9 mouse cellular contexts compared by ENCODE assay signal in the genomic region with DNA sequence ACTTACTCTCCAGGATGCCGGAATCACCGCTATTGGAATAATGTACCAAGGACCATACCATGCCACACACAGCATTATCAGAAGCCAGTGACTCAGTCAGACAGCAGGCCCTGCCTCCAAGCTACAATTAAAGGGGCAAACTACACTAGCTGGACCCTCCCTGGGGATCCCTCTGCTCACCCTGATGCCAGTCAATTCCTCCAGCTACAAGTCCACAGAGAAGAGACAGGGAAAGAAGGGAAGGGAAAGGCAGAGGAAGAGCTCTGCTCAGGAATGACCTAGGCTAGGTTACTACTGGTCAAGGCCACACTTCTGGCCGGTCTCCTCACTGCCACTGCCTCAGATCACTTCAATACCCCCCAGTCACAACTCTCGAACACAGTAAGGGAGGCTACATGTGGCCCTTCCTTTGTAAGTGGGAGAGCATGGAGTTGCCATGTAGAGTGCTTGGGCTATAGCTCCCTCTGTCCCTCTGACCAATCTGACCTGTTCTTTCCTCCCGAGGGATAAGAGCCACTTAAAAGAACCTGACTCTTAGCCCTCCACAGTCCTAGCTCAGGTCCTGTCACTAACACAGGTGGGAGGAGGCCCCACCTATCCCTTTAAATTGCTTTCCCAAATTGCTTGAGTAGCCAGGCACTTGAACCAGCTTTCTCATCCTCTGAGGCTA. TPM values are rescaled to one million over a fixed set of nuclear protein-coding genes. Genes with fewer than 3 reads are reported as not detected.
A peak's percentile ranks its signal among the peaks of the same experiment; 100 is the strongest.
DNase-seq lines count a peak whose midpoint lies in the region; ATAC-seq and TF ChIP-seq lines count a peak whose summit lies in the region.
"Had no signal": no experiment of that assay in that cellular context is flagged by ENCODE, and none has a peak within 500 bp of the region (broad histone marks: within the 10 kb centered on the region; RNA-seq: fewer than 3 reads in every experiment).

No protein-coding gene starts in this region.

- no peak overlapping the region for H3K4me3 ChIP-seq in kidney, postnatal 0 days (replicated peaks; ENCODE audit: low read depth, low read length)
- H3K4me3 ChIP-seq in kidney, adult 2 months (ENCODE audit: insufficient read depth, low read depth, low read length), result no peak overlapping the region
- H3K4me3 ChIP-seq in embryonic facial prominence, embryonic 14.5 days (ENCODE audit: low read depth, low read length), result no peak overlapping the region
- peak overlapping the region; percentile 74 for H3K4me3 ChIP-seq in hindbrain, embryonic 13.5 days
- H3K4me3 ChIP-seq in midbrain, embryonic 16.5 days (ENCODE audit: low read depth, low read length), result peak overlapping the region; percentile 0; the same call in 1 of the 2 replicates

- H3K27ac ChIP-seq in kidney, postnatal 0 days, result 0 out of 2 replicates have a peak overlapping the region, but pooled peaks have one; percentile 2
- H3K27ac ChIP-seq in kidney, adult 2 months (ENCODE audit: insufficient read depth, low read depth, low read length), result no peak overlapping the region
- H3K27ac ChIP-seq in embryonic facial prominence, embryonic 14.5 days (replicated peaks; ENCODE audit: low read depth, low read length), result no peak overlapping the region
- no peak overlapping the region for H3K27ac ChIP-seq in hindbrain, embryonic 13.5 days
- no peak overlapping the region for H3K27ac ChIP-seq in midbrain, embryonic 16.5 days (ENCODE audit: low read length)

- no peak for ATAC-seq in kidney, postnatal 0 days (replicated peaks; ENCODE audit: low FRiP score, low read depth)
- ATAC-seq in embryonic facial prominence, embryonic 14.5 days (ENCODE audit: low read depth), result no peak
- ATAC-seq in hindbrain, embryonic 13.5 days (ENCODE audit: low FRiP score), result no peak
- no peak for ATAC-seq in midbrain, embryonic 16.5 days
- ATAC-seq in inflammation-experienced regulatory T-cells, adult 6 months, result no peak

- WGBS in kidney, postnatal 0 days, result 80% methylated on average over 5 of the region's 5 CpGs
- WGBS in kidney, adult 2 months, result 61% methylated on average over 5 of the region's 5 CpGs
- 73% methylated on average over 5 of the region's 5 CpGs for WGBS in embryonic facial prominence, embryonic 14.5 days
- 87% methylated on average over 5 of the region's 5 CpGs for WGBS in hindbrain, embryonic 13.5 days
- 85% methylated on average over 5 of the region's 5 CpGs for WGBS in midbrain, embryonic 16.5 days

- H3K4me1 ChIP-seq in kidney, postnatal 0 days (replicated peaks; ENCODE audit: insufficient read depth, low read length), result peaks cover 31% of the 10 kb centered on the region; the same call in 1 of the 2 replicates
- peaks cover 37% of the 10 kb centered on the region for H3K4me1 ChIP-seq in kidney, adult 2 months (ENCODE audit: control insufficient read depth, insufficient read depth, low read length)
- H3K4me1 ChIP-seq in embryonic facial prominence, embryonic 14.5 days (ENCODE audit: control insufficient read depth, insufficient read depth, low read length), result peaks cover 30% of the 10 kb centered on the region
- H3K4me1 ChIP-seq in hindbrain, embryonic 13.5 days (replicated peaks), result peaks cover 74% of the 10 kb centered on the region
- H3K4me1 ChIP-seq in midbrain, embryonic 16.5 days (ENCODE audit: control insufficient read depth, insufficient read depth, low read length), result peaks cover 66% of the 10 kb centered on the region

- no peak for DNase-seq in kidney, postnatal 0 days (ENCODE audit: low spot score)
- DNase-seq in kidney, adult 2 months, result no peak
- no peak for DNase-seq in embryonic facial prominence, embryonic 14.5 days (ENCODE audit: low spot score)
- DNase-seq in layer of hippocampus, adult 11-12 months (ENCODE audit: low spot score), result no peak
- DNase-seq: right cerebral cortex, adult 18-20 months had no signal

- peak overlapping the region; percentile 66; the same call in 1 of the 2 replicates for H3K4me2 ChIP-seq in kidney, postnatal 0 days (ENCODE audit: low read length)
- peak overlapping the region; percentile 69; the same call in 1 of the 2 replicates for H3K4me2 ChIP-seq in embryonic facial prominence, embryonic 14.5 days (ENCODE audit: low read depth, low read length)
- H3K4me2 ChIP-seq in hindbrain, embryonic 13.5 days, result peak overlapping the region; percentile 89
- peak overlapping the region; percentile 95 for H3K4me2 ChIP-seq in midbrain, embryonic 16.5 days (ENCODE audit: low read length)

- H3K27me3 ChIP-seq in kidney, postnatal 0 days (ENCODE audit: insufficient read depth, low read length), result no peaks in the 10 kb centered on the region
- no peaks in the 10 kb centered on the region for H3K27me3 ChIP-seq in kidney, adult 2 months (replicated peaks; ENCODE audit: control insufficient read depth, insufficient read depth, low read length)
- no peaks in the 10 kb centered on the region for H3K27me3 ChIP-seq in embryonic facial prominence, embryonic 14.5 days (replicated peaks; ENCODE audit: control insufficient read depth, insufficient read depth, low read length)
- H3K27me3 ChIP-seq in hindbrain, embryonic 13.5 days, result no peaks in the 10 kb centered on the region
- no peaks in the 10 kb centered on the region for H3K27me3 ChIP-seq in midbrain, embryonic 16.5 days (ENCODE audit: control insufficient read depth, insufficient read depth, low read depth, low read length)

- H3K36me3 ChIP-seq in kidney, postnatal 0 days (ENCODE audit: insufficient read depth, low read length), result peaks cover 15% of the 10 kb centered on the region
- H3K36me3 ChIP-seq in kidney, adult 2 months (ENCODE audit: control insufficient read depth, insufficient read depth, low read length), result no peaks in the 10 kb centered on the region; the same call in 1 of the 2 replicates
- peaks cover 52% of the 10 kb centered on the region for H3K36me3 ChIP-seq in embryonic facial prominence, embryonic 14.5 days (ENCODE audit: control insufficient read depth, insufficient read depth, low read length)
- H3K36me3 ChIP-seq in hindbrain, embryonic 13.5 days, result peaks cover 61% of the 10 kb centered on the region
- H3K36me3 ChIP-seq in midbrain, embryonic 16.5 days (ENCODE audit: control insufficient read depth, insufficient read depth, low read length), result peaks cover 17% of the 10 kb centered on the region

- H3K9ac ChIP-seq in kidney, postnatal 0 days (ENCODE audit: low read depth, low read length), result 0 out of 2 replicates have a peak overlapping the region, but pooled peaks have one; percentile 31
- 0 out of 2 replicates have a peak overlapping the region, but pooled peaks have one; percentile 90 for H3K9ac ChIP-seq in embryonic facial prominence, embryonic 14.5 days (ENCODE audit: low read depth, low read length)
- H3K9ac ChIP-seq in hindbrain, embryonic 13.5 days, result peak overlapping the region; percentile 90
- peak overlapping the region; percentile 52 for H3K9ac ChIP-seq in midbrain, embryonic 16.5 days (ENCODE audit: low read depth, low read length)

- no peak for TF ChIP-seq POLR2A in kidney, adult 2 months (IDR thresholded peaks at IDR 0.05; ENCODE audit: low read depth, low read length)

- no peaks in the 10 kb centered on the region for H3K9me3 ChIP-seq in kidney, postnatal 0 days (replicated peaks; ENCODE audit: low read length)
- H3K9me3 ChIP-seq in embryonic facial prominence, embryonic 14.5 days (ENCODE audit: control insufficient read depth, low read length), result no peaks in the 10 kb centered on the region
- no peaks in the 10 kb centered on the region for H3K9me3 ChIP-seq in hindbrain, embryonic 13.5 days
- no peaks in the 10 kb centered on the region for H3K9me3 ChIP-seq in midbrain, embryonic 16.5 days (replicated peaks; ENCODE audit: control insufficient read depth, low read length, poor library complexity, severe bottlenecking)

- no peak for TF ChIP-seq CTCF in kidney, postnatal 0 days (IDR thresholded peaks at IDR 0.05; ENCODE audit: low read depth)
- TF ChIP-seq CTCF in kidney, adult 2 months (conservative IDR thresholded peaks at IDR 0.05; ENCODE audit: insufficient read depth, insufficient read length, low read depth, low read length), result no peak

RNA-seq across cellular contexts. Expression of a gene that starts 3.7 kb away (rescaled TPM):
- 64.4 and 65.4 TPM in 2 replicates for polyA plus RNA-seq in kidney, postnatal 0 days (2015; fragmentation: Nextera tagmentation; extraction: Ambion mirVana)
- polyA plus RNA-seq in kidney, adult 2 months (2012; rRNA removed), result 84.9 and 93.7 TPM in 2 replicates
- 41.1 and 47.1 TPM in 2 replicates for polyA plus RNA-seq in embryonic facial prominence, embryonic 14.5 days (2014; fragmentation: Nextera tagmentation; extraction: Ambion mirVana)
- polyA plus RNA-seq in hindbrain, embryonic 13.5 days (2015; fragmentation: Nextera tagmentation; extraction: Ambion mirVana), result 89.9 and 92.1 TPM in 2 replicates
- 91.5 and 95.7 TPM in 2 replicates for polyA plus RNA-seq in midbrain, embryonic 16.5 days (2015; fragmentation: Nextera tagmentation; extraction: Ambion mirVana)
- 10 to 100 TPM; 12.0 to 14.1 (median 13.9) TPM for polyA plus RNA-seq in inflammation-experienced regulatory T-cells, adult 6 months (2017; shearing (Covaris generic))

RNA-seq across cellular contexts. Expression of a gene that starts 9.4 kb away (rescaled TPM):
- polyA plus RNA-seq in kidney, postnatal 0 days (2015; fragmentation: Nextera tagmentation; extraction: Ambion mirVana), result not detected in 2 replicates
- polyA plus RNA-seq in kidney, adult 2 months (2012; rRNA removed), result not detected in 2 replicates
- polyA plus RNA-seq in embryonic facial prominence, embryonic 14.5 days (2014; fragmentation: Nextera tagmentation; extraction: Ambion mirVana), result 0.26 and 1.0 TPM in 2 replicates
- polyA plus RNA-seq in hindbrain, embryonic 13.5 days (2015; fragmentation: Nextera tagmentation; extraction: Ambion mirVana), result 0.17 and 0.19 TPM in 2 replicates
- 0.21 and 0.25 TPM in 2 replicates for polyA plus RNA-seq in midbrain, embryonic 16.5 days (2015; fragmentation: Nextera tagmentation; extraction: Ambion mirVana)
- polyA plus RNA-seq in inflammation-experienced regulatory T-cells, adult 6 months (2017; shearing (Covaris generic)), result under 1 TPM in 2 of 3 experiments, not detected in 1; 0.24 to 0.59 TPM
- polyA plus RNA-seq: liver, embryonic 16.5 days had no signal

RNA-seq across cellular contexts. Expression of a gene that starts 15.8 kb away (rescaled TPM):
- 74.0 and 75.0 TPM in 2 replicates for polyA plus RNA-seq in kidney, postnatal 0 days (2015; fragmentation: Nextera tagmentation; extraction: Ambion mirVana)
- 55.9 and 57.4 TPM in 2 replicates for polyA plus RNA-seq in kidney, adult 2 months (2012; rRNA removed)
- polyA plus RNA-seq in embryonic facial prominence, embryonic 14.5 days (2014; fragmentation: Nextera tagmentation; extraction: Ambion mirVana), result 58.2 and 59.2 TPM in 2 replicates
- polyA plus RNA-seq in hindbrain, embryonic 13.5 days (2015; fragmentation: Nextera tagmentation; extraction: Ambion mirVana), result 119 and 123 TPM in 2 replicates
- polyA plus RNA-seq in midbrain, embryonic 16.5 days (2015; fragmentation: Nextera tagmentation; extraction: Ambion mirVana), result 104 and 106 TPM in 2 replicates
- polyA plus RNA-seq in inflammation-experienced regulatory T-cells, adult 6 months (2017; shearing (Covaris generic)), result 100 to 1,000 TPM; 130 to 162 (median 146) TPM

RNA-seq across cellular contexts. Expression of a gene that starts 18.0 kb away (rescaled TPM):
- polyA plus RNA-seq in kidney, postnatal 0 days (2015; fragmentation: Nextera tagmentation; extraction: Ambion mirVana), result 0.30 and 0.54 TPM in 2 replicates
- polyA plus RNA-seq in kidney, adult 2 months (2012; rRNA removed), result not detected in 2 replicates
- 0.52 TPM in 1 of 2 replicates, not detected in the other for polyA plus RNA-seq in embryonic facial prominence, embryonic 14.5 days (2014; fragmentation: Nextera tagmentation; extraction: Ambion mirVana)
- 1.2 TPM in 1 of 2 replicates, not detected in the other for polyA plus RNA-seq in hindbrain, embryonic 13.5 days (2015; fragmentation: Nextera tagmentation; extraction: Ambion mirVana)
- 0.54 and 0.72 TPM in 2 replicates for polyA plus RNA-seq in midbrain, embryonic 16.5 days (2015; fragmentation: Nextera tagmentation; extraction: Ambion mirVana)
- not detected for polyA plus RNA-seq in inflammation-experienced regulatory T-cells, adult 6 months (2017; shearing (Covaris generic))
- polyA plus RNA-seq: liver, embryonic 16.5 days had no signal

RNA-seq across cellular contexts. Expression of a gene that starts 18.0 kb away (rescaled TPM):
- polyA plus RNA-seq in kidney, postnatal 0 days (2015; fragmentation: Nextera tagmentation; extraction: Ambion mirVana), result 17.6 and 23.5 TPM in 2 replicates
- polyA plus RNA-seq in kidney, adult 2 months (2012; rRNA removed), result 6.4 and 7.7 TPM in 2 replicates
- 102 and 115 TPM in 2 replicates for polyA plus RNA-seq in embryonic facial prominence, embryonic 14.5 days (2014; fragmentation: Nextera tagmentation; extraction: Ambion mirVana)
- polyA plus RNA-seq in hindbrain, embryonic 13.5 days (2015; fragmentation: Nextera tagmentation; extraction: Ambion mirVana), result 10.8 and 11.3 TPM in 2 replicates
- polyA plus RNA-seq in midbrain, embryonic 16.5 days (2015; fragmentation: Nextera tagmentation; extraction: Ambion mirVana), result 18.2 and 18.8 TPM in 2 replicates
- polyA plus RNA-seq in inflammation-experienced regulatory T-cells, adult 6 months (2017; shearing (Covaris generic)), result not detected

Comparison
In these comparisons a context has a peak if more than half of its experiments do, and no peak if none do; other contexts are left out.
1. H3K4me3 ChIP-seq: peak in hindbrain, embryonic 13.5 days (single experiment) and midbrain, embryonic 16.5 days (single experiment); none in kidney, postnatal 0 days (single experiment), kidney, adult 2 months (single experiment) and embryonic facial prominence, embryonic 14.5 days (single experiment).
2. H3K9ac ChIP-seq: peak in every context shown above with its lines; median percentile 90 in embryonic facial prominence, embryonic 14.5 days; 90 in hindbrain, embryonic 13.5 days; 52 in midbrain, embryonic 16.5 days; 31 in kidney, postnatal 0 days.
3. Peak in every context shown above with its lines, with median percentiles within 50 percentile points of each other: H3K4me2 ChIP-seq.